Mouse (Mus musculus): ENCODE measurements around the gene Slc25a54. TPM values are rescaled to one million over a fixed set of nuclear protein-coding genes. Genes with fewer than 3 reads are reported as not detected.

The Slc25a54 gene
- total and polyA plus RNA-seq, 2 experiments from 2014 or later = not detected

GRCm38 (mm10) chr3:109117136-109117535 lies 36.9 kb downstream of the Slc25a54 start:
- no peaks in the 10 kb centered on the region for H3K36me3 ChIP-seq (replicated peaks; ENCODE audit: control insufficient read depth, insufficient read depth, low read length)
- H3K27ac ChIP-seq (ENCODE audit: low read depth) = no peak overlapping the region
- H3K9ac ChIP-seq (replicated peaks; ENCODE audit: low read depth, low read length) = no peak overlapping the region
- DNase-seq (ENCODE audit: low spot score) (no peak), ATAC-seq (ENCODE audit: insufficient read depth, low read depth) (no peak)
- no peak for TF ChIP-seq EP300 (IDR thresholded peaks at IDR 0.05; ENCODE audit: low read depth)
- TF ChIP-seq CTCF (IDR thresholded peaks at IDR 0.05; ENCODE audit: low read depth) = no peak
- no peaks in the 10 kb centered on the region for H3K4me1 ChIP-seq (ENCODE audit: control insufficient read depth, insufficient read depth)
- no peak overlapping the region for H3K4me2 ChIP-seq (ENCODE audit: low read depth, low read length)
- no peaks in the 10 kb centered on the region for H3K27me3 ChIP-seq (ENCODE audit: control insufficient read depth, insufficient read depth, low read length)
- H3K4me3 ChIP-seq (ENCODE audit: low read depth, low read length) = no peak overlapping the region
- H3K9me3 ChIP-seq (replicated peaks; ENCODE audit: control insufficient read depth, low read length) = peaks cover 4% of the 10 kb centered on the region; the same call in 1 of the 2 replicates

GRCm38 (mm10) chr3:109119562-109119961 lies 39.3 kb downstream of the Slc25a54 start:
- WGBS = 75% methylated on average over 5 of the region's 5 CpGs

GRCm38 (mm10) chr3:109119973-109120372 lies 39.7 kb downstream of the Slc25a54 start:
- no peak for TF ChIP-seq CTCF (IDR thresholded peaks at IDR 0.05; ENCODE audit: low read depth)
- TF ChIP-seq EP300 (IDR thresholded peaks at IDR 0.05; ENCODE audit: low read depth) = no peak
- no peak overlapping the region for H3K4me3 ChIP-seq (ENCODE audit: low read depth, low read length)
- no peak overlapping the region for H3K27ac ChIP-seq (ENCODE audit: low read depth)
- H3K9ac ChIP-seq (replicated peaks; ENCODE audit: low read depth, low read length) = no peak overlapping the region
- no peak for ATAC-seq (ENCODE audit: insufficient read depth, low read depth)
- no peak for DNase-seq (ENCODE audit: low spot score)
- H3K36me3 ChIP-seq (replicated peaks; ENCODE audit: control insufficient read depth, insufficient read depth, low read length) = no peaks in the 10 kb centered on the region
- H3K4me1 ChIP-seq (ENCODE audit: control insufficient read depth, insufficient read depth) = peaks cover under 1% of the 10 kb centered on the region; the same call in 1 of the 2 replicates
- H3K9me3 ChIP-seq (replicated peaks; ENCODE audit: control insufficient read depth, low read length) = no peaks in the 10 kb centered on the region
- no peaks in the 10 kb centered on the region for H3K27me3 ChIP-seq (ENCODE audit: control insufficient read depth, insufficient read depth, low read length)
- H3K4me2 ChIP-seq (ENCODE audit: low read depth, low read length) = no peak overlapping the region
- WGBS = 84% methylated on average over 5 of the region's 5 CpGs

More at GRCm38 (mm10) chr3:109119562-109119961, 39.3 kb downstream of the Slc25a54 start:
- Histone ChIP-seq H3K9me3 (replicated peaks; ENCODE audit: control insufficient read depth, low read length) (peaks cover under 1% of the 10 kb centered on the region; the same call in 1 of the 2 replicates), H3K27me3 (ENCODE audit: control insufficient read depth, insufficient read depth, low read length) (no peaks in the 10 kb centered on the region), H3K36me3 (replicated peaks; ENCODE audit: control insufficient read depth, insufficient read depth, low read length) (no peaks in the 10 kb centered on the region), H3K27ac (ENCODE audit: low read depth) (no peak overlapping the region), H3K4me3 (ENCODE audit: low read depth, low read length) (no peak overlapping the region), H3K9ac (replicated peaks; ENCODE audit: low read depth, low read length) (no peak overlapping the region), H3K4me1 (ENCODE audit: control insufficient read depth, insufficient read depth) (no peaks in the 10 kb centered on the region; the same call in 1 of the 2 replicates), H3K4me2 (ENCODE audit: low read depth, low read length) (no peak overlapping the region)
- no peak for TF ChIP-seq EP300 (IDR thresholded peaks at IDR 0.05; ENCODE audit: low read depth)
- TF ChIP-seq CTCF (IDR thresholded peaks at IDR 0.05; ENCODE audit: low read depth) = no peak
- DNase-seq (ENCODE audit: low spot score) (no peak), ATAC-seq (ENCODE audit: insufficient read depth, low read depth) (no peak)

GRCm38 (mm10) chr3:109122641-109123530 lies 42.6 kb downstream of the Slc25a54 start, which contains the start of gene Slc25a24:
TSS of gene Slc25a24 (plus strand) at chr3:109123149.
- Histone ChIP-seq H3K9ac (replicated peaks; ENCODE audit: low read depth, low read length) (peak within 1 kb of the TSS; percentile 89), H3K27ac (ENCODE audit: low read depth) (peak within 1 kb of the TSS; percentile 89), H3K4me2 (ENCODE audit: low read depth, low read length) (peak within 1 kb of the TSS; percentile 76), H3K4me1 (ENCODE audit: control insufficient read depth, insufficient read depth) (peaks cover 7% of the 10 kb centered on the region; the same call in 1 of the 2 replicates), H3K4me3 (ENCODE audit: low read depth, low read length) (peak within 1 kb of the TSS; percentile 74), H3K36me3 (replicated peaks; ENCODE audit: control insufficient read depth, insufficient read depth, low read length) (no peaks in the 10 kb centered on the region), H3K27me3 (ENCODE audit: control insufficient read depth, insufficient read depth, low read length) (no peaks in the 10 kb centered on the region), H3K9me3 (replicated peaks; ENCODE audit: control insufficient read depth, low read length) (no peaks in the 10 kb centered on the region)
- no peak for TF ChIP-seq CTCF (IDR thresholded peaks at IDR 0.05; ENCODE audit: low read depth)
- TF ChIP-seq EP300 (IDR thresholded peaks at IDR 0.05; ENCODE audit: low read depth) = no peak
- WGBS = 1% methylated on average over 40 of the region's 49 CpGs
- ATAC-seq (ENCODE audit: insufficient read depth, low read depth) (peak; percentile 88), DNase-seq (ENCODE audit: low spot score) (peak; percentile 30)

GRCm38 (mm10) chr3:109123531-109123981 lies 43.3 kb downstream of the Slc25a54 start:
- Histone ChIP-seq H3K4me3 (ENCODE audit: low read depth, low read length) (peak overlapping the region; percentile 74), H3K36me3 (replicated peaks; ENCODE audit: control insufficient read depth, insufficient read depth, low read length) (no peaks in the 10 kb centered on the region), H3K4me1 (ENCODE audit: control insufficient read depth, insufficient read depth) (peaks cover 7% of the 10 kb centered on the region; the same call in 1 of the 2 replicates), H3K27ac (ENCODE audit: low read depth) (peak overlapping the region; percentile 89), H3K4me2 (ENCODE audit: low read depth, low read length) (peak overlapping the region; percentile 76), H3K27me3 (ENCODE audit: control insufficient read depth, insufficient read depth, low read length) (no peaks in the 10 kb centered on the region), H3K9me3 (replicated peaks; ENCODE audit: control insufficient read depth, low read length) (no peaks in the 10 kb centered on the region), H3K9ac (replicated peaks; ENCODE audit: low read depth, low read length) (peak overlapping the region; percentile 89)
- DNase-seq (ENCODE audit: low spot score) (peak; percentile 54), ATAC-seq (ENCODE audit: insufficient read depth, low read depth) (no peak)
- 1% methylated on average over 8 of the region's 8 CpGs for WGBS
- TF ChIP-seq CTCF (IDR thresholded peaks at IDR 0.05; ENCODE audit: low read depth) = no peak
- no peak for TF ChIP-seq EP300 (IDR thresholded peaks at IDR 0.05; ENCODE audit: low read depth)

Measured in heart, postnatal 0 days (tissue).